Mouse (Mus musculus) heart, embryonic 16.5 days (tissue): ENCODE data around the gene Wdr89. TPM values are rescaled to one million over a fixed set of nuclear protein-coding genes. Genes with fewer than 3 reads are reported as not detected.
A peak's percentile ranks its signal among the peaks of the same experiment; 100 is the strongest.

Experiments used
- ATAC-seq: fragments of 200-750 bp; cut with Nextera tagmentation; replicated peaks from 2 replicates; pipeline ENCODE4 v1.8.0; 2017; ENCODE audit warnings: moderate number of reproducible peaks; ENCODE audit not compliant: insufficient read depth, low FRiP score; ENCODE audit errors: extremely low read depth
- H3K27ac ChIP-seq: fragments of 300-500 bp; sonication (generic); 2 replicates; pipeline ENCODE4 v1.5.1; 2014; ENCODE audit warnings: mild to moderate bottlenecking, low read length, control low read depth, moderate library complexity
- H3K27me3 ChIP-seq: fragments of 300-500 bp; sonication (generic); 2 replicates; pipeline ENCODE4 v1.6.1; 2014; ENCODE audit warnings: low read length, mixed read lengths; ENCODE audit not compliant: control insufficient read depth, insufficient read depth
- H3K36me3 ChIP-seq: fragments of 300-500 bp; sonication (generic); 2 replicates; pipeline ENCODE4 v1.6.1; 2014; ENCODE audit not compliant: control insufficient read depth, insufficient read depth
- H3K4me1 ChIP-seq: fragments of 300-500 bp; sonication (generic); 2 replicates; pipeline ENCODE4 v1.6.1; 2014; ENCODE audit warnings: low read length, mixed read lengths; ENCODE audit not compliant: control insufficient read depth, insufficient read depth
- H3K4me2 ChIP-seq: fragments of 300-500 bp; sonication (generic); 2 replicates; pipeline ENCODE4 v1.6.1; 2014; ENCODE audit warnings: low read depth, mild to moderate bottlenecking, control low read depth, low read length
- H3K4me3 ChIP-seq: fragments of 300-500 bp; sonication (generic); 2 replicates; pipeline ENCODE4 v1.5.1; 2014; ENCODE audit warnings: mild to moderate bottlenecking, control low read depth, low read length
- H3K9ac ChIP-seq: fragments of 300-500 bp; sonication (generic); 2 replicates; pipeline ENCODE4 v1.6.1; 2014; ENCODE audit warnings: low read length, control low read depth
- H3K9me3 ChIP-seq: fragments of 300-500 bp; sonication (generic); replicated peaks from 2 replicates; pipeline ENCODE4 v1.6.1; 2016; ENCODE audit warnings: low read length; ENCODE audit not compliant: control insufficient read depth
- WGBS: fragments of 180-500 bp; shearing (Covaris S2); extraction: QIAGEN DNeasy Blood & Tissue Kit; methylation state at CpG from one replicate; pipeline ENCODE4 v1.1.7; 2014; 5-methylcytosine and 5-hydroxymethylcytosine counted together
- polyA plus RNA-seq: library from polyadenylated mRNA; unstranded; fragments of >200 nt; fragmentation: Nextera tagmentation; extraction: Ambion mirVana; gene quantifications from 2 replicates; pipeline ENCODE4 v1.2.1, GENCODE M21; 2015

Wdr89 gene
- polyA plus RNA-seq, 1 experiment from 2014 or later, result 10.9 TPM

GRCm38 (mm10) chr12:75662376-75662775, 7.0 kb downstream of the Wdr89 start:
- Histone ChIP-seq H3K27me3 (no peaks in the 10 kb centered on the region), H3K9me3 (no peaks in the 10 kb centered on the region), H3K9ac (no peak overlapping the region), H3K4me1 (no peaks in the 10 kb centered on the region), H3K27ac (no peak overlapping the region), H3K36me3 (no peaks in the 10 kb centered on the region), H3K4me2 (no peak overlapping the region), H3K4me3 (no peak overlapping the region)
- WGBS, result 91% methylated on average over 1 of the region's 1 CpGs
- no peak for ATAC-seq

- Histone ChIP-seq H3K9me3 (no peaks in the 10 kb centered on the region), H3K4me1 (no peaks in the 10 kb centered on the region), H3K27me3 (no peaks in the 10 kb centered on the region), H3K4me2 (no peak overlapping the region), H3K4me3 (no peak overlapping the region), H3K36me3 (no peaks in the 10 kb centered on the region), H3K9ac (no peak overlapping the region), H3K27ac (no peak overlapping the region)
- ATAC-seq, result no peak
- 49% methylated on average over 6 of the region's 6 CpGs for WGBS
Measured at GRCm38 (mm10) chr12:75658403-75658802, 10.9 kb downstream of the Wdr89 start.

GRCm38 (mm10) chr12:75656580-75656979, 12.8 kb downstream of the Wdr89 start:
- Histone ChIP-seq H3K4me3 (no peak overlapping the region), H3K36me3 (no peaks in the 10 kb centered on the region), H3K9ac (no peak overlapping the region), H3K4me1 (no peaks in the 10 kb centered on the region), H3K9me3 (no peaks in the 10 kb centered on the region), H3K4me2 (no peak overlapping the region), H3K27me3 (no peaks in the 10 kb centered on the region), H3K27ac (no peak overlapping the region)
- 24% methylated on average over 3 of the region's 3 CpGs for WGBS
- ATAC-seq, result peak; percentile 72; the same call in 1 of the 2 replicates

DNA sequence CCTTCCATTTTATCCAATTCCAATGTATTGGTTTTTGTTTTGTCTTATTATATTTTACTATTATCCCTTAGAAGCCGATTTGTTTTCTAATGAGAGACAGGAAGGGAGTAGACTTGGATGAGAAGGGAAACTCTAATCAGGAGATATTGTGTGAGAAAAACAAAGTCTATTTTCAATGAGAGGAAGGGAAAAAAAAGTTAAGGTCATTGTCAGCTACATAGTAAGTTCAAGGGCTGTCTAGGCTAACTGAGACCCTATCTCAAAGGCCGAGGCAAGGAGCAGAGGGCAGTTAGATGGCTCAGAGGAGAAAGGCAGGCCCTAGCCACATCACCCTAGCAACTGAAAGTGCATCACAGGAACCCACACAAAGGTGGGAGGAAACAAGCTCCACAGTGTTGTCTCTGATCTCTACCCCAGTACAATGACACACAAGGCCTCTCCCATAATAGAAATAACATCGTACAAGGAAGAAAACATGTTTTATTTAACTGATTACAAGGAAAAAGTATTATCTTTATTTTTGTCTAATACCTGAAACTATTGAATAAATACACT, 15.0 kb downstream of the Wdr89 start:
- Histone ChIP-seq H3K4me2 (no peak overlapping the region), H3K4me1 (no peaks in the 10 kb centered on the region), H3K27ac (no peak overlapping the region), H3K27me3 (no peaks in the 10 kb centered on the region), H3K9me3 (no peaks in the 10 kb centered on the region), H3K36me3 (no peaks in the 10 kb centered on the region), H3K4me3 (no peak overlapping the region), H3K9ac (no peak overlapping the region)
- WGBS, result 68% methylated on average over 3 of the region's 3 CpGs
- ATAC-seq, result no peak

GRCm38 (mm10) chr12:75649706-75650093, 19.6 kb downstream of the Wdr89 start:
- Histone ChIP-seq H3K4me2 (no peak overlapping the region), H3K9me3 (no peaks in the 10 kb centered on the region), H3K4me3 (no peak overlapping the region), H3K4me1 (0 out of 2 replicates have a peak, but pooled peaks cover 2% of the 10 kb centered on the region), H3K27me3 (no peaks in the 10 kb centered on the region), H3K9ac (no peak overlapping the region), H3K27ac (no peak overlapping the region), H3K36me3 (no peaks in the 10 kb centered on the region)
- ATAC-seq, result no peak
- WGBS, result 85% methylated on average over 2 of the region's 2 CpGs

DNA sequence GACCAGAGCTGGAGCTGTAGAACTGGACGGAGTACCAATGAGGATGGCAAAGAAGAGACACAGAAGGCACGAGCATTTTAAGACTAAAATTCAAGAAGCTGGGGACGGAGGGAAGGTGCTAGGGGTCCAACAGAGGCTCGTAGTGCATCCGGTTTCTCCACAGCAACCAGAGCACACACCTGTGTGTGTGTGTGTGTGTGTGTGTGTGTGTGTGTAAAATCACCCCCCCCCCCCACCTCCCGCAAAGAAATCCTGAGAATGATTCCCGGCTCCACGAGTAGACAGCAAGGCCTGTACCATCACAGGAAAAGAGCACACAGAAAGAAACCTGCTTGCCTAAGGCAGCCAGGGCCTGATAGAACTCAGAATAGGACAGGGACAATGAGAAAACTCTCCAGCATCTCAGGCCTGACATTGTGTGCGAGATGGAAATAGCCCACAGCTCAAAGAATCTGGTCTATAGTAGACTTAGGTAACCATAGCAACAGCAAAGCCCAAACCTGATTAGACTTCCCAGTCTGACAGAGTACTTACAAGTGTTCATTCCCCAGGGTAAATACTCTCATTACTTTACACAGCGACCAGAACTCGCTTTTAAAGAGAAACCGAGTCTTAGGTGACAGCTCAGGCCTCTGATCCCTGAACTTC, 20.2 kb downstream of the Wdr89 start:
- Histone ChIP-seq H3K36me3 (no peaks in the 10 kb centered on the region), H3K27ac (no peak overlapping the region), H3K4me3 (no peak overlapping the region), H3K4me2 (no peak overlapping the region), H3K9ac (no peak overlapping the region), H3K9me3 (no peaks in the 10 kb centered on the region), H3K27me3 (no peaks in the 10 kb centered on the region), H3K4me1 (0 out of 2 replicates have a peak, but pooled peaks cover 2% of the 10 kb centered on the region)
- no peak for ATAC-seq
- 65% methylated on average over 12 of the region's 12 CpGs for WGBS

DNA sequence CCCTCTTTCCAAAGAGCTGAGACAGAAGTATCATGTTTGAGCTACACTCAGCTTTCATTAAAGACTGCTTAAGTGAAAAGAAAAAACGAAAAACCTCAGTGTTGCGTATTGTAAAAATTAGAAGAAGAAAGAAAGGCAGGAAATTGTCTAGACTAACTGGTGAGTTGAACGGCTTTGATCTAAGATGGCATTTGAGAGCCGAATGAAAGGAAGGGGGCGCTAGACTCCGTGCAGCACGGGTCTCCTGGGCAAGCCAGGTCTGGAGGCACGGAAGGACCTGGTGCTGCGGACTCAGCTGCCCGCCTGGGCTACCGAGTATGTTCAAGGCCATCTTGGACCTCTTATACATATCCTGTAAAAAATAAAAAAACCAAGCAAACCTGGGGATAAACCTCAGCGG, 21.1 kb downstream of the Wdr89 start:
- ATAC-seq, result no peak
- Histone ChIP-seq H3K9ac (no peak overlapping the region), H3K27me3 (no peaks in the 10 kb centered on the region), H3K36me3 (no peaks in the 10 kb centered on the region), H3K9me3 (no peaks in the 10 kb centered on the region), H3K4me1 (0 out of 2 replicates have a peak, but pooled peaks cover 2% of the 10 kb centered on the region), H3K4me2 (no peak overlapping the region), H3K27ac (no peak overlapping the region), H3K4me3 (no peak overlapping the region)
- 61% methylated on average over 12 of the region's 12 CpGs for WGBS

DNA sequence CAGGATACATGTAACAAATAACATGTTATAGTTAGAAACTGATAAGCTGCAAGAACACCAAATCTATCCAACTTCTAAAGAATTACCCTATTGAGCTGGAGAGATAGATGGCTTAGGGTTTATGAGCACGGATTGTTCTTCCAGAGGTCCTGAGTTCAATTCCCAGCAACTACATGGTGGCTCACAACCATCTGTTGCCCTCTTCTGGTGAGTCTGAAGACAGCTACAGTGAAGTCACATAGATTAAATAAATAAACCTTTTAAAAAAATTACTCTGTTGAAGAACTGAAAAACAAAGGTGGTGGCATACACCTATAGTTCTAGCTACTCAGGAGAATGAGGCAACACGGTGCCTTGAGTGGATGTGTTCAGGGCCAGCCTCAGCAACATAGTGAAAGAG, 21.7 kb downstream of the Wdr89 start:
- H3K27me3 ChIP-seq, result no peaks in the 10 kb centered on the region
- H3K27ac ChIP-seq, result no peak overlapping the region
- H3K4me3 ChIP-seq, result no peak overlapping the region
- H3K9ac ChIP-seq, result no peak overlapping the region
- no peak overlapping the region for H3K4me2 ChIP-seq
- WGBS, result 80% methylated on average over 2 of the region's 2 CpGs
- 0 out of 2 replicates have a peak, but pooled peaks cover 2% of the 10 kb centered on the region for H3K4me1 ChIP-seq
- H3K9me3 ChIP-seq, result no peaks in the 10 kb centered on the region
- no peaks in the 10 kb centered on the region for H3K36me3 ChIP-seq
- no peak for ATAC-seq

- WGBS, result 91% methylated on average over 1 of the region's 1 CpGs
- no peak for ATAC-seq
- Histone ChIP-seq H3K4me3 (no peak overlapping the region), H3K4me2 (no peak overlapping the region), H3K27me3 (no peaks in the 10 kb centered on the region), H3K36me3 (no peaks in the 10 kb centered on the region), H3K9me3 (no peaks in the 10 kb centered on the region), H3K4me1 (0 out of 2 replicates have a peak, but pooled peaks cover 2% of the 10 kb centered on the region), H3K27ac (no peak overlapping the region), H3K9ac (no peak overlapping the region)
Measured at GRCm38 (mm10) chr12:75645780-75646179, 23.6 kb downstream of the Wdr89 start.
